Mouse (Mus musculus) adipocyte (in vitro differentiated cells): ENCODE data around the gene Uxs1.

Experiments used
- DNase-seq: peaks from one replicate; pipeline ENCODE4 v3.0.0-alpha.2; 2016; ENCODE audit warnings: low spot score

Gene Uxs1

GRCm38 (mm10) chr1:43722459-43722858 is 105.1 kb downstream of the Uxs1 start:
- no peak for DNase-seq

- DNase-seq, result no peak
Measured at GRCm38 (mm10) chr1:43718793-43719192, 108.8 kb downstream of the Uxs1 start.

DNA sequence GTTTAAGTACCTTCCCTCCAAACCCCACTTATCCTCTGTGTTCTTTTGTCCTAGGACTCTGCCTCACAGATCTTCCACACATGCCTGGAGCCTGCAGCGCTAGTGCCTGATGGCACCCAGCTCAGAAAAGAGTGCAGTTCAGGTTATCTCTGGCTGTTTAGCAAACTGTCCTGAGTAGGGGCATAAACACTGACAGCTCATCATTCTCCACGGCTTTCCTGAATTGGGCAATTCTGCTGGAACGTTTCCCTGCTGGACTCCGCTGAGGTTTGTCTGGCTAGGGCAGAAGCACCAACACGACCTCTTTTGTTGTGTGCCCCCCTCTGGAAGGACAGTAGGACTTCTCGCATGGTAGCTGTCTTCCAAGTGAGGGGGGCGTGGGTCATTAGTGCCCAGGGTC is 109.6 kb downstream of the Uxs1 start:
- peak; percentile 87 for DNase-seq

DNA sequence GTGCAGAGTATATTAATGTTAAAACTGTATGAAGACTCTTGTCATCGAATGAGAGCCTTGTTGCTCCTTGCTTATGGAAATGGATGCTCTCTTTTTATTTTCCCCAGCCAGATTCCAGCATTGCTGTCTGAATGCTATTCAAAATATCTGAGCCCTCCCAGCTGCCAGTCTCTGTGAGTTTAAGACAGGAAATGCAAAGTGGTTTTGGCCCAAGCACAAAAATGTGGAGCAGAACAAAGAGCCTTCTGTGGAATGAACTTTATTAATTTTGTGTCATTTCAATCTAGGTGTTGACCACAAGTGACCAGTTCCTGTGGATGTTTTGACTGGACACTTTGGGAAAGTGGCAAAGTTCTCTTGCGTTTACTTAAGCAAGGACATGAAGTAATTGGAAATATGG is 112.8 kb downstream of the Uxs1 start:
- DNase-seq, result no peak

- peak; percentile 65 for DNase-seq
Measured at GRCm38 (mm10) chr1:43698577-43699000, 129.0 kb downstream of the Uxs1 start.
